Mouse (Mus musculus) spleen, adult 2 months (tissue): Measurements from ENCODE around the gene Atp6v0d1.

Experiments
- CTCF ChIP-seq: fragments of 200-500 bp; IDR thresholded peaks from 2 replicates; pipeline ENCODE4 v1.5.1; 2011; ENCODE audit warnings: mild to moderate bottlenecking, inconsistent platforms; ENCODE audit not compliant: insufficient read depth, insufficient read length, insufficient replicate concordance; ENCODE audit errors: extremely low read depth
- POLR2A ChIP-seq: fragments of 200-500 bp; IDR thresholded peaks from 2 replicates; pipeline ENCODE4 v1.6.1; 2011; ENCODE audit warnings: low read depth, low read length, inconsistent platforms

DNA sequence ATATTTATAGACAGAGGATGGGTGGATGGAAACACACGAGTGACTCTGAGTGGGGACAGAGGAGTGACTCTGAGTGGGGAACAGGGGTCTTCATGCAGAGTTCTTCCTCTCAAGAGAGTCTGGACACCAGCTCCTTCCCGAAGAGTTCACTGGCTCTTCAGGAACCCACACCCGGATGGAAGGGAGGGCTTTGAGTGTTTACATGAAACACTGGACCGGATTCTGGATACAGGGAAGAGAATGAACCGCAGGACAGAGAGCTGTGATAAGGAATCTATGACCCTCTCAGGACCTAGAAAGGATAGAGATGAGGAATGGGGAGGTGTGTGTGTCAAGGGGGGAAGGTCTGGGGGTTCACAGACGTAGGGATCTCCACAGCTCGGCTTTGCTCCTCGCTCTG lies 48.5 kb downstream of the Atp6v0d1 start:
- no peak for TF ChIP-seq CTCF
- TF ChIP-seq POLR2A = no peak
